Mouse (Mus musculus): ENCODE data around the gene Zswim3.

GRCm38 (mm10) chr2:164800252-164801004 lies 4.5 kb upstream of the Zswim3 start:
- TF ChIP-seq POLR2A (IDR thresholded peaks at IDR 0.05; ENCODE audit: control insufficient read depth, extremely low read depth, insufficient read depth, low read length, poor library complexity) (no peak), CTCF (IDR thresholded peaks at IDR 0.05; ENCODE audit: borderline replicate concordance, control insufficient read depth, extremely low read depth, insufficient read depth, low read length, poor library complexity) (no peak)
